Mouse (Mus musculus): ENCODE data around the gene Nxt2.

- TF ChIP-seq POLR2A (IDR thresholded peaks at IDR 0.05; ENCODE audit: borderline replicate concordance, extremely low read depth, insufficient read depth, insufficient read length, poor library complexity, severe bottlenecking) (no peak), CTCF (IDR thresholded peaks at IDR 0.05; ENCODE audit: borderline replicate concordance, extremely low read depth, insufficient read depth, insufficient read length) (no peak)
Observed at GRCm38 (mm10) chrX:142228769-142229158, 2.2 kb downstream of the Nxt2 start.
